Mouse (Mus musculus) right cerebral cortex, postnatal 36 days (tissue): Measurements from ENCODE around the gene Gm49388.

ENCODE experiments used
- DNase-seq, 2 experiments: peaks; one replicate each; pipeline ENCODE4 v3.0.0; 2022; ENCODE audit warnings: low spot score in 2 of 2, mixed read lengths in 1 of 2

Gene Gm49388

DNA sequence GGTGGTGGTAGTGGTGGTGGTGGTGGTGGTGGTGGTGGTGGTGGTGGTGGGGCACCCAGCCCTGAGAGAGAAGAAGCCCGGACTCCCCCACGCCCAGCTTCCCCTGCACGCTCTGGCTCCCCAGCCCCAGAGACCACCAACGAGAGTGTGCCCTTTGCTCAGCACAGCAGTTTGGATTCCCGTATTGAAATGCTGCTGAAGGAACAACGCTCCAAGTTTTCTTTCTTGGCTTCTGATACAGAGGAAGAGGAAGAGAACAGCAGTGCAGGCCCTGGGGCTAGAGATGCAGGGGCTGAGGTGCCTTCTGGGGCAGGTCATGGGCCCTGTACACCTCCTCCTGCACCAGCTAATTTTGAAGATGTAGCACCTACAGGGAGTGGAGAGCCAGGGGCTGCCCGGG, at the start of gene Gm49388:
Gene Gm49388 (plus strand): TSS at position 301 of the 400 bp plus-strand sequence.
- no peak for DNase-seq

DNA sequence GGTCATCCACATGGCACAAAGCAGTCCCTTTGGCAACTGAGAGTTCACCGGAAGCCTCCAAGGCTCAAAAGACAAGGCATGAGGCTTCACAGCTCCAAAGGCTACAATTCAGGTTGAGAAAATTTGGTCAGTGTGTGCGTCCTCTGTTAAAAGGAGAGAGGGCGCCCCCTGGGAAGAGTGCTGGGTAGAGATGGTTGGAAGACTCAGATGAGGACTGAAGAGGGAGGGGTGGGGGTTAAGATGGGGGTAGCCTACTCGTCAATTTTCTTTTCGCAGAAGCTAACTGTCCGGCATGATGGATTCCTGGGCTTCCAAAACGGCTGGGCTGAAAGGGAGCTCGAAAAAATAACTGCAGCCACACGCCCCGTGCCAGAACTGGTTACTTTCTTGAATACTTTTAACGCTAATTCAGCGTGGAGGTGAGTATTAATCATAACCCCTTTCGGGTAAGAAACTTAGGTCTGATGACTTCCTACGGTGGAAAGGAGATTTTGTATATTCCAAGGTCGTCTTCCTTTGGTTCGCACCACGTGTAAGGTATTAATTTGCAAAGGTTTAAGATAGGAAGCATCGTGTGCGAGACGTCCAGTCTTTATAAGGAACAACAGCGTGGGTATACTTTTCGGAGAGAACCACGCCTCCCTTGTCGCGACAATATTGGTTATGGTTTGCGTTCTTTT, 40.9 kb upstream of the Gm49388 start, which contains the start of gene Fbxl19:
Gene Fbxl19 (plus strand): TSS at position 178 of the 680 bp plus-strand sequence.
- peak; percentile 60 for DNase-seq

DNA sequence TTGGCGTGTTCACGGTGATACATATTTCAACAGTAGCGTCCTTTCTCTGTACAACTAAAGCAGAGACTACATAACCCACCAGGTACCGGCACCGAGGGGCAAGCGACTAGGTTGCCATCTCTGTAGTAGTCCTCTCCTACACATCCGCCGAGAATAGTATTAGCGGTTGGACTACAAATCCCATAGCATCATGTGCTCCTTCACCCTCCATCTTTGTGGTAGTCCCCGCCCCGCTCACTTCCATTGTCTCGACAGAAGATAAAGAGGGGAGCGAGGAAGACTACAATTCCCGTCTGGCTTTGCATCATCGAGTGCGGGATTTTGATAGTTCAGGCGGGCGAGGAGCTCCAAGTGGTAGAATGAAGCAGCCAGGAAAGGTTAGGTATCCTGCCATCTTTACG, 40.2 kb upstream of the Gm49388 start:
- peak; percentile 92 to 97 for DNase-seq

DNA sequence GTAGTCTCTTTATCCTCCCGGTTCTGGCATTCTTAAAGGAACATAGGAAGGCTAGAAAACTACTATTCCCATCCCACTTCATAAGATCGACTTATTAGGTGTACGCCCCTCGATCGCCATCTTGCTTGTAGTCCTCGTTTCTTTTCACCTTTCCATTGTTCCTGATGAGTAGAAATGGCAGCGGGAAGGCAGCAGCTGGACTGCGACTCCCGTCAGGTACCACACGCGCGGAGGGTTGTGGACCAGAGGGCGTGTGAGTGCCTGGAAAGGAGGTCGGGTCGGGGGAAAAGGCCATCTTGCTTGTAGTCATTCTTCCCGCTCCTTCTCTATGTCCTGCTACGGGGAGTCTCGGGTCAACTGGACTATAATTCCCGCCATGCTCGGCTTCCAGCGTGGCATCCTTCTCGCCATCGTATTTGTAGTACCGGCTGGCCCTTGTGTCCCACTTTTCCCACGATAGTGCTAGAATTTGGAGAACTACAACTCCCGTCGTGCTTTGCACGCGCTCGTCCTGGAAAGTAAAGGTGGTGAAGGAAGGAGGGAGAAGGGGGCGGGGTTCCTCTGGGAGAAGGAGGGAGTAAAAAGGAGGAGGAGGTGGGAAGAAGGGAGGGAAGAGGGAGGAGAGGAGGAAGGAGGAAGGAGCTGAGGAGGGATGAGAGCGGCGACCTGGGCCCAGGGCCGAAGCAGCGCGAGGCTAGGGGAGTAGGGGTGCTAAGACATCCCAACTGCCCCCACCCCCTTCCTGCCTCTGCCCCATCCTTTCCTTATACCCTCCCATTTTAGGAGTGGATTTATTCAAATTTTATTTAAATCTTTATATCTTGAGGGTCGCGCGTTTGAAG, 39.5 kb upstream of the Gm49388 start:
- DNase-seq, result peak; percentile 98 to 99

DNA sequence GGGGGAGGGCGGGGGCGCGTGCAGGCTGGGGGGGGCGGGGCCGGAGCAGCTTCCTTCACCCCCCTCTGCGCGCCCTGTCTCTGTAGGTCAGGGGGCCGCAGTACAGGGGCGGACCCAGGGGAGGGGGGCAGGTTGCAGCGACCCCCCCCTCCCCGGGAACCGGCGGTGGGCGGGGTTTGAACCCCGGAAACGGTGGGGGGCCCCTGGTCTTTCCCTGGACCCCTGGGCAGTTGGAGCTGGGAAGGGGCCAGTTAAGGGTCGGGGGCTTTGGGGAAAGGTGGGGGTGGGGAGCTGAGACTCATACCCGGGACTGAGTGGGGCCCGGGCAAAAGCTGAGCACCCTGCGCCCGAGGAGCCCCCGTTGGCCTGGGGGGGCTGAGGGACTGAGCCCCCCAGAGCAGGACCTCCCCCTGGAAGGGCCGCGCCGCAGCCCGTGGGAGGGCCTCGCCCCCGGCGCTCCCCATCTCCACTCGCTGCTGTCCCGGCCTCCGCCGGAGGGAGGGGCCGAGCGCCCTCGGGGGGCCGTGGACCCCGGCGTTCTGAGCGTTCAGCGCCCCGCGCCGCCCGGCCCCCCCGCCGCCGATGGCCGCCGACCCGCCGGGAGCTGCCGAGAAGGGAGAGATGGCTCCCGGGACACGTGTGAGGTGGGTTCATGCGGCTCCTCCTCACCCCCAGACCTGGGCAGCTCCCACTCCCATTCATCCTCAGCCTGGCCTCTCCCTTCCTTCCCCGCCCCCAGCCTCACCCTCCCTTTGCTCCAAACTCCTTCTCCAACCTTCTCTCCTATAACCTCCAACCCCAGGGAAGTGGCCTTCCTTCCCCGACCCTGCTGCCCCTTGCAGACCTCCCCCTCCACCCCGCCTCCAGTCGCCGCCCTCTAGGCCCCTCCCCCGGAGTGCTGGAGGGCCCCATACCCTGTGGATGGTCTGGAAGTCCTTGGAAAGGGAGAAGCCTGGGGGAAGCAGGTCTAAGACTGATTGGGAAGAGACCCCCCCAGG, 38.6 kb upstream of the Gm49388 start:
- no peak for DNase-seq

DNA sequence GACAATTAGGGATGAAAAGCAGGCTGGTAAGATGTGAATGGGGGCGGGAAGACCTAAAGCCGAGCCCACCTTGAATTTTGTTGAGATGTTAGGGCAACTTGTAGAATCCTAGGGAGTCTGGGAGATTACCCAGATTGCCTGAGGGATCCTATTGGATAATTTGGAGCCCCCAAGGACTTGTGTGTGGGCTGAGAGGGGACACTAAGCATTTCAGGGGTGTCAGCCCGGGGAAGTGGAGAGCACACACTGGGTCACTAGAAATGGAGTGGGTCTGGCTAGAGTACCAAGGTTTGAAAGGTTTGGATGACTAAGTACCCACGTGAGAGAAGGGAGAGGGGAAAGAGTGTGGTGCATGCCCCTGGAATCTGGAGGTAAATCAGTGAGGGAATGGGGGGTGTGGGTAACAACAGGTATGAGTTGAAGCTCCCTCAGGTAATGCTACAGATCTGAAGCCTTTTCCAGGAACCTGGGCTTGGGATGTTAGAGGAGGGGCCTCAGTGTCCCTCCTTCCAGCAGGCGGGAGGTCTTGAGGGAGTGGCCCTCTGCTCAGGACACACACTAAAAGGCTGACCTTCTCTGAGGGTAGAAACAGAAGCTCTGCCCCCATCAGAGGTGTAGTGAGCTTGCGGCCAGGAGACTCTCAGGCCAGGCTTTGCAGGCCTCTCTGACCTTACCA, 37.7 kb upstream of the Gm49388 start:
- no peak for DNase-seq

DNA sequence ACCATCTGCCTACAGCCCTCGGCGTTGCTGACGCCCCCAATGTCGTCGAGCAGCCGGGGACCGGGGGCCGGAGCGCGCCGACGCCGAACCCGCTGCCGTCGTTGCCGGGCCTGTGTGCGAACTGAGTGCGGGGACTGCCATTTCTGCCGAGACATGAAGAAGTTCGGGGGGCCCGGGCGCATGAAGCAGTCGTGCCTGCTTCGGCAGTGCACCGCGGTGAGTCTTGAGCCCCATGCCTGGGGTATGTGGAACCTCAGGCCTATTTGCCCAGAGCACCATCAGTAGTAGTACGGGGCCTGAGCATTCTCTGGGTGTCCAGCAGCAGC, 37.2 kb upstream of the Gm49388 start:
- no peak for DNase-seq

DNA sequence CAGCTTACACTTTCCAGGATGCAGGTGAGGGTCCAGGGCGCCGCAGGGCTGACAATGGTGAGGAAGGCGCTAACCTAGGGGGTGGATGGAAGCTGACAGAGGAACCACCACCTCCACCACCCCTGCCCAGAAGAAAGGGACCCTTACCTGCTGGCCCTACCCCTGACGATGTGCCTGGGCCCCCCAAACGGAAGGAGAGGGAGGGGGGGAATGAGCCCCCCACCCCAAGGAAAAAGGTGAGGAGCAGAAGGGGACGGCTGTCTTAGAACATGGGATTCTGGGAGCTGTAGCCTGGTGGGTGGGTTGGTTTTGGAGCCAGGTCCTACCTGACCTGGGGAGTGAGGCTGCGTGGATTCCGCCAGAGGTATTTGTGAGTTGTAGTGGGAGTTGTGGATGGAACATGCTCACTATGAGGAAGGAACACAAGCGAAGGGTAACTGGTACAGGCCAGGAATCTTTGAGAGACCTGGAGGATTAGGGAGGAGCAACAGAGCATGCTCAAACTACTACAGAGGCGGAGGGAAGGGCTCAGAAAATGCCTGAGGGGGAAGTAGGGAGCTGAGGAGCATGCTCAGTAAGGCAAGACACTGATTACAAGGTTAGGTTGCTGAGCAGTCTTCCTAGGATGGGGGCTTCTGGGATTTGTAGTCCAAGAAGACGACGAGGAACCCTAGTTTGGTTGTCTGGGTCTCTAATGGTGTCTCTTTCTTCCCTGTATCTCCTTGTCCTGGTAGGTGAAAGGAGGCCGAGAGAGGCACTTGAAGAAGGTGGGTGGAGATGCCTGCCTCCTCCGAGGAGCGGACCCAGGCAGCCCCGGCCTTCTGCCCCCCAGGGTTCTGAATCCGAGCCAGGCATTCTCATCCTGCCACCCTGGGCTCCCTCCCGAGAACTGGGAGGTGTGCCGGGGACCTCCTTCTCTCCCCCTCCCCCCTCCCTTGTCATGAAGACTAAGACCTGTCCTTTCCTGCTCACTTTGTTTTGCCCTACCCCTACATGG, 35.0 kb upstream of the Gm49388 start:
- DNase-seq, result peak in 1 of 2 experiments; percentile 67

DNA sequence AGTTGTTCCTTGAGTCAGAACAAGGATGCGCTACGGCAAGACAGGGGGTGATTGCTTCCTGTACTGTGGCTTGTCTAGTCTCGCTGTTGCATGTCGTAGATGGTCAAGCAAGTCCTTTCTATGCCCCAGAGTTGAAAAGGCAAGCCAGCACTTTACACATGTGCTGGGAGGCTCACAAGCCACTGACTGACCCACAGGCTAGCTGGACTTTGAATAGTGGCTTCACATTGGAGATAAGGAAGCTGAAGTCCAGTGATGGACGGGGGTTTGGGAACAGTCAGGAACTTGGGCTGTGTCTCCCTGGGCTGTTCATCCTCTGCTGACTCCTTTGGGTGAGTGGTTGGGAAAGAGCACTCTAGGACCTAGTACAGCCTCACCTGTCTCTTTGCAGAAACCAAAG, 33.8 kb upstream of the Gm49388 start:
- DNase-seq, result no peak

DNA sequence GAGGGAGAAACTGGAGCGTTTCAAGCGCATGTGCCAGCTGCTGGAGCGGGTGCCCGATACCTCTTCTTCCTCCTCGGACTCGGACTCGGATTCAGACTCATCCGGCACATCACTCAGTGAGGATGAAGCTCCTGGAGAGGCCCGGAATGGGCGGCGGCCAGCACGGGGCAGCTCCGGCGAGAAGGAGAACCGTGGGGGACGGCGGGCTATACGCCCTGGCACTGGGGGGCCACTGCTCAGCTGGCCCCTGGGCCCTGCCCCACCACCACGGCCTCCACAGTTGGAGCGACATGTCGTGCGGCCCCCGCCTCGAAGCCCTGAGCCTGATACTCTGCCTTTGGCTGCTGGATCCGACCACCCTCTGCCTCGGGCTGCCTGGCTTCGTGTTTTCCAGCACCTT, 33.3 kb upstream of the Gm49388 start:
- DNase-seq, result no peak

DNA sequence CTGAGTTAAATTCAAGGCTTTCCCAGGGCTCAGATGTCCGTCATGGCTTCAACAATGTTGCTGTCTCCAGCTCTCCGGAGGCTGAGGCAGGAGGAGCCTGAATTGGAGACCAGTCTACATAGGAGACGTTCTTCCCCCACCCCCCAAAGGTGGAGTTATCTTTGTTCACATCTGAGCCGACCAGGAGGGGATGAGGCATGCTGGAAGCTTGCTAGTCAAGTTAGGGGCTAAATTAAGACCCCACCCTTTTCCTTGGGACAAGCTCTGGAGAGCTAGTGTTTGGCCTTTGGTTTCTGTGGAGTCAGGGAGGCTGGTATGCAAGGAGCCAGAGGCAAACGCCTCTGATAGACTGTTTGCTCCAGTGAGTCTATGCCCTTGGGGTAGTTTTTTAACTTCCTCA, 32.2 kb upstream of the Gm49388 start:
- no peak for DNase-seq

DNA sequence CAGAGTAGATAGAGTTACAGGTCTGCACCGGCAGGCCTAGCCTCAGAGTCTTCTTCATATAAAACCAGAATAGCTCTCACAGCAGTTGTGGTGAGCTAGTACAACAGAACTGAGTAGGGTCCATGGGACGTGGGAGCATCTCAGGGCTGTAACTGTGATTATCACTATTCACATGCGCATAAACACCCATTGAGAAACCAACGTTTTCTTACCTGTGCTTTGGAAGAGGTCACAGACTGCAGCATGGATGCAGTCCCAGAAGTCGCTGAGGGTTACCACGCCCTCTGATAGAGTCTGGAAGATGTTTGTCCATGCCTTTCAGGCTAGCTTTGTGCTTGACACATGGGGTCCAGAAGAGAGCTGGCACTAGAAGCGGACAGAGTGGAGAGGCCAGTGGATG, 31.7 kb upstream of the Gm49388 start:
- DNase-seq, result no peak

DNA sequence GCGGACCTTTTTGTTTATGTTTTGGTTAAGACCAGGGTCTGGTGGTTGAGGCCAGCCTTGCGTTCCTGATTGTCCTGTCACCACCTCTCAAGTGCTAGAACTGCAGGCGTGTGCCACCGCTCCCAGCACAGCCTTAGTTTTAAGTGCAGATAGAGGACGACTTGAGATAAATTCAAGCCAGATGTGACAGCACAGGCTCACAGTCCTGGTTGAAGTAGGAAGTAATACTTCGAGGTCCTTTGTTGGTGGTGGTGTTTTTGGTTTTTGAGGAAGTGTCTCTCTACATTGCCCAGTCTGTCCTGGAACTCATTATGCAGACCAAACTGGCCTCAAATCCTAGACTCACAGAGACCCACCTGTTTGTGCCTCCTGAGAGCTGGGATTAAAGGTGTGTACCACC, 25.7 kb upstream of the Gm49388 start:
- no peak for DNase-seq

DNA sequence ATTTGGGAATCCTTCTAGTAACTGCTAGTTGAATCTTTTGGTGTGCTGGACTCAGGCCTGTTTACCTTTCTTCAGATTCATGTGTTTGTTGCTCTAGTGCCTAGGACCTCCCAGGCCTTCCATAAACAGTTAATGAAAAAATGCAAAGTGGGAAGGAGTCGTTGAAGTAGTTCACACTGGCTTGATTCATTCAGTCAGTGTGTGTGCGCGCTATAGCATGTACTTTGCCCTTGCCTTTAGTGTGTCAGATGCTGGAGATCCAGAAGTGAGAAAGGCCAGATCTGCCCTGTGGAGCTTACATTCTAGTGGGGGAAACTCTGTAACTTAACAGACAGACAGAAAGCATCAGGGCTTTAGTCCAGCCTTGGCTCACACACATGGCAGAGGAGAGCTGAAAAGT, 24.9 kb upstream of the Gm49388 start:
- no peak for DNase-seq

DNA sequence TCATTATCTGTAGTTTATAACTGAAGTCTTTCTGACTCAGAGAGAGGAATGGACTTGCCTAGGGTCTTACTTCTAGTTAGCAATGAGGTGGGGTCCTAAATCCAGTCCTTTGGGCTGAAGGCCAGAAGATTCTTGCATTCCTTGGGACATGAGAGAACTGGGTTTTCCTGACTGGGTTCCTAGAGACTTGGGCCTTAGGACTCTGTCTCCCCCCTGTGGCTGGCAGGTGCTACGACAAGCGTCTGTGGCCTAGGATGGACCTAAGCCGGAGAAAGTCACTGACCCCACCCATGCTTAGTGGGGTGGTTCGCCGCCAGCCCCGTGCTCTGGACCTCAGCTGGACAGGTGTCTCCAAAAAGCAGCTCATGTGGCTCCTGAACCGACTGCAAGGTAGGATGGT, 24.4 kb upstream of the Gm49388 start:
- DNase-seq, result no peak

DNA sequence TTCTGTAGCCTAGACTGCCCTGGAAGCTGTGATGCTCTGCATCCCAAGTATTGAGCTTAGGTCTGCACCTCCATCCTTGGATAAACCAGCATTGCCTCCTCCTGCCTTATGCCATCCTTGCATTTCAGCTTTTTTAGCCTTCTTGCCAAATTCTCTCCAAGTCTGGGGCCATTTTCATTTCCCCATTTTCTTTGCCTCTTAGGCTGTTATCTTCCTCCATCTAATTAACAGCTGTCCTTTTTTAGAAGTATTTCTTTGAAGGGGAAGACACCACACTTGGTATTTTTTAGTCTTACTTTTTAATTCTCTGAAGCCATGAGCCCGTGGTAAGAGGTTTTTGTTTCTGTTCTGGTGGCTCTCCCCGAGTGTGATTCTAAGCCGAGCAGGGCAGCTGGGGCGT, 21.8 kb upstream of the Gm49388 start:
- no peak for DNase-seq

DNA sequence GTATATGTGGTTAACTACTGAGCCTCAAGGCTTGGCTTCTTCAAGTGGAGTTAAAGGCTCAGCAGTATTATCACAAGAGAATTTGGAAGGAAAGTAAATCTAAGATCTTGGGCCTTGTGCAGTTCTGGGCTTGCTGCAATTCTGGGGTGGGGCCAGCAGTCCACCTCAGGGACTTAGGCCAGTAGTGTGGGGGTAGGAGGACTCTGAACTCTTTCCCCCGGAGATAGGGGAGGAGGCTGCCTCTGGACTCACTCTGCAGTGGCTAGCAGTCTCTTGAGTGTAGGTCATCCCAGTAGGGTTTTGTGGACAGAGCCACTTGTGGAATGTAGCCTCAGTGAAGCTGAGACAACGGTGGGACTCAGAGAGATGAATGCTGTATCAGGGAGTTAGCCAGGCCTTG, 19.7 kb upstream of the Gm49388 start:
- no peak for DNase-seq

DNA sequence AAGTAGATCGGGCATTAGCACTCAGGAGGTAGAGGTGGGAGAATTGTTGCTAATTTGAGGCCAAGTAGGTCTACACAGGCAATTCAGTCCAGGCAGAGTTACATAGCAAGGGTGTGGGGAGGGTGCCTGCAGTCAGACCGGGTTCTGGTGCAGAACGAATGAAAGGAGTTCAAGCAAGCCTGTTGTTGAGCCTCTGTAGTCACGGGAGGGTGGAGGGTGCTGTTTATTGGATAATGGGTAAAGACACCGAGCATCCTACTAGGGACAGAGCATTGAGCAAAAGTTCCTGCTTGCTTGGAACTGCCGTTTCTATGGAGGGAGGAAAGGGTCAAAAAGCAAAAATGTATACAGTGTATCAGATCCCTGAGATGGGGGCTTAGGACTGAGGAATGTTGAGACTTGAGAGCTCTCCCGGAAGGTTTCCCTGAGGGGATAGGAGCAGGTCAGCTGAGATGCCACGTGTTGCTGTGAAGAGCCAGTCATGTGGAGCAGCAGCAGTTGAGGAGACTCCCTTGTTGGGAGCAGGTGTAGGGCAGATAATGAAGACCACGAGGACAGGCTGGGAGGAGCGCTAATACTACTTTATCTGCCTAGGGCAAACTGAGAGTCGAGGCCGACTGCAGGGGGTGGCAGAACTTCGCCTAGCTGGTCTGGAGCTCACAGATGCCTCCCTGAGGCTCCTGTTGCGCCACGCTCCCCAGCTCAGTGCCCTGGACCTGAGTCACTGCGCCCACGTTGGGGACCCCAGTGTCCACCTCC, 18.4 kb upstream of the Gm49388 start:
- no peak for DNase-seq

DNA sequence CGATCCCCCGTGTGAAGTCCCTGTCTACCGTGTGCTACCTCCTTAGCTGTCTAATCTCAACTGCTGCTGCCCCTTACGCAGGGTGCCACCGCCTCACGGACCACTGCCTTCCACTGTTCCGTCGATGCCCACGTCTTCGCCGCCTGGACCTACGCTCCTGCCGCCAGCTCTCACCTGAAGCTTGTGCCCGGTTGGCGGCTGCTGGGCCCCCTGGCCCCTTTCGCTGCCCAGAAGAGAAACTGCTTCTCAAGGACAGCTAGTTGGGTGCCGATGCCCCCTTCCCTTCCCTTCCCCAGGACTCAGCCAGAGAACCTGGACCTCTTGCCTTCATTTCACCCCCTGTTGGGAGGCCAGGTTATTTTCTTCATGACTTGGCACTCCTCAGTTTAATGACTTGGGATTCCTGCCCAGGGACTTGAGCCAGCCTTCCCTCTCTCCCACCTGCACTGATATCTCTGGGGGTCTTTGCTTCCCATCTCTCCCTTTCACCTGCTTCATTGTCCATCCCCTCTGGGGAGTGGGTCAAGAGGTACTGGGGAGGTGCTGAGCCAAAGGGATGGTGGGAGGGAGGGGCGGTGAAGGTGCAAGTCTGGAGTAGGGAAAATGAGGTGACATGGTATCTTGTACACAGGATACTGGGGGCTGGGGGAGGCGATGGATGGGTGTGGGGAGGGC, 17.6 kb upstream of the Gm49388 start:
- no peak for DNase-seq
